Mouse (Mus musculus) midbrain, embryonic 10.5 days (tissue): ENCODE measurements around the gene Thbs4. TPM values are rescaled to one million over a fixed set of nuclear protein-coding genes. Genes with fewer than 3 reads are reported as not detected.
"Not testable (repeated sequence)": the region's sequence is repeated elsewhere in the genome, so short reads cannot be mapped to it uniquely, and the experiment has no call there.

ENCODE experiments used
- DNase-seq: peaks from one replicate; pipeline ENCODE4 v3.0.0-alpha.2; 2017; ENCODE audit warnings: low spot score
- H3K27ac ChIP-seq: fragments of 300-500 bp; sonication (generic); replicated peaks from 2 replicates; pipeline ENCODE4 v1.5.1; 2016; ENCODE audit warnings: mild to moderate bottlenecking
- H3K27me3 ChIP-seq: fragments of 300-500 bp; sonication (generic); 2 replicates; pipeline ENCODE4 v1.6.1; 2016; ENCODE audit warnings: low read depth, mild to moderate bottlenecking; ENCODE audit not compliant: poor library complexity, severe bottlenecking
- H3K36me3 ChIP-seq: fragments of 300-500 bp; sonication (generic); 2 replicates; pipeline ENCODE4 v1.6.1; 2016; ENCODE audit warnings: mild to moderate bottlenecking, moderate library complexity
- H3K4me1 ChIP-seq: fragments of 300-500 bp; sonication (generic); 2 replicates; pipeline ENCODE4 v1.6.1; 2016
- H3K4me3 ChIP-seq: fragments of 300-500 bp; sonication (generic); 2 replicates; pipeline ENCODE4 v1.5.1; 2016; ENCODE audit warnings: mild to moderate bottlenecking, moderate library complexity
- H3K9me3 ChIP-seq: fragments of 300-500 bp; sonication (generic); replicated peaks from 2 replicates; pipeline ENCODE4 v1.6.1; 2016; ENCODE audit warnings: mild to moderate bottlenecking
- WGBS: fragments of 180-500 bp; shearing (Covaris S2); methylation state at CpG from one replicate; pipeline ENCODE4 v1.1.7; 2016; 5-methylcytosine and 5-hydroxymethylcytosine counted together
- polyA plus RNA-seq: library from polyadenylated mRNA; unstranded; fragments of >200 nt; fragmentation: Nextera tagmentation; extraction: Ambion mirVana; gene quantifications from 2 replicates; pipeline ENCODE4 v1.2.1, GENCODE M21; 2016

The Thbs4 gene
- polyA plus RNA-seq = 1.4 and 1.5 TPM in 2 replicates

- Histone ChIP-seq H3K27ac (peak within 1 kb of the TSS; percentile 75), H3K36me3 (no peaks in the 10 kb centered on the region), H3K4me1 (peaks cover 7% of the 10 kb centered on the region), H3K27me3 (peaks cover 42% of the 10 kb centered on the region), H3K4me3 (peak within 1 kb of the TSS; percentile 55), H3K9me3 (no peaks in the 10 kb centered on the region)
- 9% methylated on average over 36 of the region's 45 CpGs for WGBS
- peak; percentile 47 for DNase-seq
Measured at GRCm38 (mm10) chr13:92794462-92795214, at the start of gene Thbs4. Gene Thbs4, minus strand, starts transcription at chr13:92794818.

- Histone ChIP-seq H3K27me3 (no peaks in the 10 kb centered on the region), H3K9me3 (no peaks in the 10 kb centered on the region), H3K27ac (no peak overlapping the region), H3K4me1 (no peaks in the 10 kb centered on the region), H3K36me3 (no peaks in the 10 kb centered on the region), H3K4me3 (no peak overlapping the region)
- WGBS = 91% methylated on average over 4 of the region's 4 CpGs
- no peak for DNase-seq
Measured at GRCm38 (mm10) chr13:92833162-92833561, 38.5 kb upstream of the Thbs4 start.

GRCm38 (mm10) chr13:92828820-92829219, 34.2 kb upstream of the Thbs4 start:
- Histone ChIP-seq H3K4me1 (no peaks in the 10 kb centered on the region), H3K27ac (no peak overlapping the region), H3K27me3 (no peaks in the 10 kb centered on the region), H3K4me3 (no peak overlapping the region), H3K9me3 (no peaks in the 10 kb centered on the region), H3K36me3 (no peaks in the 10 kb centered on the region)
- WGBS = 80% methylated on average over 10 of the region's 10 CpGs
- DNase-seq = no peak

- Histone ChIP-seq H3K27me3 (no peaks in the 10 kb centered on the region), H3K4me1 (no peaks in the 10 kb centered on the region), H3K27ac (no peak overlapping the region), H3K36me3 (no peaks in the 10 kb centered on the region), H3K9me3 (no peaks in the 10 kb centered on the region), H3K4me3 (no peak overlapping the region)
- 88% methylated on average over 3 of the region's 3 CpGs for WGBS
- no peak for DNase-seq
Measured at GRCm38 (mm10) chr13:92817357-92817756, 22.7 kb upstream of the Thbs4 start.

- no peaks in the 10 kb centered on the region for H3K4me1 ChIP-seq
- no peaks in the 10 kb centered on the region for H3K9me3 ChIP-seq
- no peaks in the 10 kb centered on the region for H3K27me3 ChIP-seq
- no peak for DNase-seq
- no peak overlapping the region for H3K4me3 ChIP-seq
- WGBS = 84% methylated on average over 5 of the region's 5 CpGs
- H3K36me3 ChIP-seq = no peaks in the 10 kb centered on the region
- no peak overlapping the region for H3K27ac ChIP-seq
Measured at GRCm38 (mm10) chr13:92816329-92816728, 21.7 kb upstream of the Thbs4 start.

- not testable (repeated sequence) for H3K36me3 ChIP-seq, H3K27ac ChIP-seq, H3K27me3 ChIP-seq, H3K9me3 ChIP-seq, DNase-seq, H3K4me1 ChIP-seq, H3K4me3 ChIP-seq
- WGBS = 92% methylated on average over 1 of the region's 1 CpGs
Measured at GRCm38 (mm10) chr13:92810592-92810991, 16.0 kb upstream of the Thbs4 start.

GRCm38 (mm10) chr13:92807849-92808248, 13.2 kb upstream of the Thbs4 start:
- H3K36me3 ChIP-seq = no peaks in the 10 kb centered on the region
- no peak for DNase-seq
- no peaks in the 10 kb centered on the region for H3K9me3 ChIP-seq
- H3K4me1 ChIP-seq = peaks cover under 1% of the 10 kb centered on the region; the same call in 1 of the 2 replicates
- 96% methylated on average over 3 of the region's 3 CpGs for WGBS
- no peaks in the 10 kb centered on the region for H3K27me3 ChIP-seq
- no peak overlapping the region for H3K4me3 ChIP-seq
- H3K27ac ChIP-seq = no peak overlapping the region

- Histone ChIP-seq H3K27me3 (no peaks in the 10 kb centered on the region), H3K36me3 (no peaks in the 10 kb centered on the region), H3K9me3 (no peaks in the 10 kb centered on the region), H3K4me3 (no peak overlapping the region), H3K27ac (no peak overlapping the region), H3K4me1 (peaks cover 11% of the 10 kb centered on the region)
- DNase-seq = no peak
Measured at GRCm38 (mm10) chr13:92806785-92807184, 12.2 kb upstream of the Thbs4 start.

- H3K4me1 ChIP-seq = peaks cover 34% of the 10 kb centered on the region
- no peak for DNase-seq
- 83% methylated on average over 7 of the region's 7 CpGs for WGBS
- H3K36me3 ChIP-seq = no peaks in the 10 kb centered on the region
- no peak overlapping the region for H3K27ac ChIP-seq
- H3K9me3 ChIP-seq = no peaks in the 10 kb centered on the region
- no peak overlapping the region for H3K4me3 ChIP-seq
- peaks cover 30% of the 10 kb centered on the region for H3K27me3 ChIP-seq
Measured at GRCm38 (mm10) chr13:92799306-92799925, 4.8 kb upstream of the Thbs4 start.

- 80% methylated on average over 2 of the region's 2 CpGs for WGBS
- H3K27me3 ChIP-seq = peaks cover 36% of the 10 kb centered on the region
- no peak overlapping the region for H3K27ac ChIP-seq
- no peaks in the 10 kb centered on the region for H3K9me3 ChIP-seq
- H3K36me3 ChIP-seq = no peaks in the 10 kb centered on the region
- H3K4me1 ChIP-seq = peaks cover 36% of the 10 kb centered on the region
- no peak for DNase-seq
- H3K4me3 ChIP-seq = no peak overlapping the region
Measured at GRCm38 (mm10) chr13:92798830-92799229, 4.2 kb upstream of the Thbs4 start.

- H3K27me3 ChIP-seq = peaks cover 42% of the 10 kb centered on the region
- no peaks in the 10 kb centered on the region for H3K9me3 ChIP-seq
- H3K27ac ChIP-seq = no peak overlapping the region
- no peak for DNase-seq
- no peaks in the 10 kb centered on the region for H3K36me3 ChIP-seq
- peaks cover 12% of the 10 kb centered on the region for H3K4me1 ChIP-seq
- 80% methylated on average over 8 of the region's 8 CpGs for WGBS
- H3K4me3 ChIP-seq = no peak overlapping the region
Measured at GRCm38 (mm10) chr13:92793636-92794035, 982 bp downstream of the Thbs4 start.

- Histone ChIP-seq H3K4me1 (peaks cover 22% of the 10 kb centered on the region), H3K4me3 (no peak overlapping the region), H3K27me3 (peaks cover 35% of the 10 kb centered on the region), H3K36me3 (no peaks in the 10 kb centered on the region), H3K27ac (no peak overlapping the region), H3K9me3 (no peaks in the 10 kb centered on the region)
- WGBS = 86% methylated on average over 7 of the region's 7 CpGs
- DNase-seq = no peak
Measured at GRCm38 (mm10) chr13:92791474-92791873, 3.1 kb downstream of the Thbs4 start.

GRCm38 (mm10) chr13:92784311-92784710, 10.3 kb downstream of the Thbs4 start:
- WGBS = 90% methylated on average over 3 of the region's 3 CpGs
- no peak overlapping the region for H3K27ac ChIP-seq
- no peaks in the 10 kb centered on the region for H3K36me3 ChIP-seq
- H3K4me3 ChIP-seq = no peak overlapping the region
- H3K27me3 ChIP-seq = no peaks in the 10 kb centered on the region
- peaks cover 22% of the 10 kb centered on the region for H3K4me1 ChIP-seq
- DNase-seq = no peak
- no peaks in the 10 kb centered on the region for H3K9me3 ChIP-seq
